Mouse (Mus musculus) ES-Bruce4 (cell line): ENCODE data around the gene Znhit2. TPM values are rescaled to one million over a fixed set of nuclear protein-coding genes. Genes with fewer than 3 reads are reported as not detected.
A peak's percentile ranks its signal among the peaks of the same experiment; 100 is the strongest.

Experiments used
- H3K27ac ChIP-seq: 2 replicates; pipeline ENCODE4 v1.5.1; 2012; ENCODE audit warnings: low read length, inconsistent platforms; ENCODE audit not compliant: insufficient read depth
- H3K27me3 ChIP-seq: 2 replicates; pipeline ENCODE4 v1.6.1; 2012; ENCODE audit warnings: mild to moderate bottlenecking, low read length, inconsistent platforms; ENCODE audit not compliant: control insufficient read depth, poor library complexity, insufficient read depth, severe bottlenecking
- H3K36me3 ChIP-seq: 2 replicates; pipeline ENCODE4 v1.6.1; 2012; ENCODE audit warnings: inconsistent platforms, mild to moderate bottlenecking, low read length, moderate library complexity; ENCODE audit not compliant: control insufficient read depth, poor library complexity, insufficient read depth, severe bottlenecking
- H3K4me1 ChIP-seq: one replicate; pipeline ENCODE4 v1.8.1; 2011; ENCODE audit warnings: low read length; ENCODE audit not compliant: control insufficient read depth, insufficient read depth
- H3K4me3 ChIP-seq: 2 replicates; pipeline ENCODE4 v1.5.1; 2011; ENCODE audit warnings: low read depth, mild to moderate bottlenecking, low read length
- H3K9ac ChIP-seq: 2 replicates; pipeline ENCODE4 v1.6.1; 2012; ENCODE audit warnings: low read depth, mild to moderate bottlenecking, inconsistent platforms; ENCODE audit not compliant: poor library complexity, severe bottlenecking
- H3K9me3 ChIP-seq: replicated peaks from 2 replicates; pipeline ENCODE4 v1.6.1; 2012; ENCODE audit warnings: mild to moderate bottlenecking, low read length, inconsistent platforms; ENCODE audit not compliant: control insufficient read depth, poor library complexity, insufficient read depth, severe bottlenecking
- CTCF ChIP-seq: IDR thresholded peaks from one replicate; pipeline ENCODE4 v1.8.1; 2011; ENCODE audit warnings: low read depth, low read length
- EP300 ChIP-seq: IDR thresholded peaks from 2 replicates; pipeline ENCODE4 v1.6.1; 2011; ENCODE audit warnings: low read depth, low read length; ENCODE audit not compliant: insufficient read depth
- POLR2A ChIP-seq: IDR thresholded peaks from one replicate; pipeline ENCODE4 v1.8.1; 2011; ENCODE audit warnings: low read length; ENCODE audit not compliant: insufficient read depth
- polyA plus RNA-seq: library from polyadenylated mRNA; stranded (reverse); fragments of >200 nt; gene quantifications from 2 replicates; pipeline ENCODE4 v1.2.4, GENCODE M21; 2011; ENCODE audit warnings: low read depth; ENCODE audit not compliant: missing spikeins, insufficient read depth, insufficient read length

The Znhit2 gene
- polyA plus RNA-seq, 1 experiment = 6.5 TPM

DNA sequence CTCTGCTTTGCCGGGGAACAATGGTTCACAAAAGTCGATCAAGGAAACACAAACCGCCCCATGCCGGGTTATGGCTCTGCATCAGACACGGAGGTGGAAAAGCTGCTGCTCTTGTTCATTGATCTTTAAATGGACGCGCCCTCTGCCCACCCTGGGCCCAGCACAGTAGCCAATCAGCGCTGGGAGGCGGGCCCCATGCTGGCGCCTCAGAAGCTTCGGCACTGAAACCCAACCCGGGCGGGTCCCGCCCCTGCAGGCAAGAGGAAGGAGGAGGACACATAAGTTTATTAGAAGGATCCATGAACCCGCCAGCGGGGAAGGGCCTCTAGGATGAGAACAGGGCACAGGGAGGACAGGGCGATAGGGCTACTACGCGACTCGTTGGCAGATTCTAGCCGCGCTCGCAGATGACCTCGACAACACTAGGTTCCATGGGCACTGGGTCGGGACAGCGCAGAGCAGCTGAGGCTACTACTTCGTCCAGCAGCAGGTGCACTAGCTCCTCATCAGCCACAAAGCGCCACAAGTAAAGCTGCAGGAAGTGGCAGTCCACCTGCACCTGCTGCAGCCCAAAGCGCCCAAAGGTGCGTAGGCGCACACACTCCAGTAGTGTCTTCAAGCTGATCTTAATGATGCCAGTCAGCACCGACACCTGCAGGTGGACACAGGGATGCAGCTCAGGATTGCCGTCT lies 6.9 kb downstream of the Znhit2 start, which contains the start of gene Tm7sf2:
Gene Tm7sf2, minus strand, starts transcription at position 650 of the 692 bp plus-strand sequence.
- peak within 1 kb of the TSS; percentile 30; the same call in 1 of the 2 replicates for H3K27ac ChIP-seq
- no peaks in the 10 kb centered on the region for H3K27me3 ChIP-seq
- peak within 1 kb of the TSS; percentile 82 for H3K4me3 ChIP-seq
- H3K9ac ChIP-seq = peak within 1 kb of the TSS; percentile 74
- H3K9me3 ChIP-seq = no peaks in the 10 kb centered on the region
- H3K4me1 ChIP-seq = peaks cover 2% of the 10 kb centered on the region
- H3K36me3 ChIP-seq = no peaks in the 10 kb centered on the region
- TF ChIP-seq EP300 = no peak
- peak; percentile 54 for TF ChIP-seq POLR2A

DNA sequence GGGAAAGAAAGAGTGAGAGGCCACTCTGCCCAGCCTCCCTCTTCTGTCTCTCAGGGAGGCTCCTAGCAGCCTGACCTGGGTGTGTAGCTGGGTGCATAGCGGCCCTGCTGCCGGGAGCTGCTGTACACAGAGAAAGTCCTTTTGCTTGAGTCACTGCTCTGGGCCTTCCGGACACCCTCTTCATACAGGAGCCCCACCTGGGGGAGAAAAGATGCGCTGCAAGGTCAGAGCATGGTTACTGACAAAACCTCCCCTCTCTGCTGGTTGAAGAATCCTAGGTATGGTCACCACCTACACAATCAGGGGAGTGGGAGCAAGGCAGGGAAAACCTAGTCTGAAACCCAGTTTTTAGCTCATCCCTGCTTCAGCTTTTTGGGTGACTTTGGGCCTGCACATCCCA lies 8.0 kb downstream of the Znhit2 start:
- Histone ChIP-seq H3K36me3 (no peaks in the 10 kb centered on the region), H3K9ac (no peak overlapping the region), H3K27me3 (no peaks in the 10 kb centered on the region), H3K9me3 (no peaks in the 10 kb centered on the region), H3K4me1 (peaks cover 2% of the 10 kb centered on the region), H3K27ac (no peak overlapping the region), H3K4me3 (no peak overlapping the region)
- TF ChIP-seq CTCF = no peak
- no peak for TF ChIP-seq EP300

DNA sequence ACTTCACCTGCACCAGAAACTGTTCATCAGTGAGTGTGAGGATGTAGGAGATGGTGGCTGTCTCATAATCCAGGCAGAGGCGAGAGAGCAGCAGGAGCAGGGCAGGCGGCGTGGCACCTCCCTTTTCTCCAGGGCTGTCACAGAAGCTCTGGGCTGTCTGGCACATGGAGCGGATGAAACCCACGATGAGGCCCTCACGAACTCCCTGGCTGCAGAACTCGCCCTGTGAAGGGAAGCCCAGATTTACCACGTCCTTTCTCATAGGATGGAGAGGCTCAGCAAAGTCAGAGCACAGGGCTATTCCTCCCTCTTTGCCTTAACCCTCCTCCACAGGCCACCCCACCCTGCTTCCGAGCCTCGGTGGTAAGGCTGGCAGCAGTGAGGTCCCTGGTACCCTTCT lies 8.9 kb downstream of the Znhit2 start:
- Histone ChIP-seq H3K36me3 (no peaks in the 10 kb centered on the region), H3K4me1 (peaks cover 2% of the 10 kb centered on the region), H3K9ac (no peak overlapping the region), H3K4me3 (no peak overlapping the region), H3K27ac (no peak overlapping the region), H3K27me3 (no peaks in the 10 kb centered on the region), H3K9me3 (no peaks in the 10 kb centered on the region)
- TF ChIP-seq EP300 (no peak), CTCF (no peak), POLR2A (no peak)

DNA sequence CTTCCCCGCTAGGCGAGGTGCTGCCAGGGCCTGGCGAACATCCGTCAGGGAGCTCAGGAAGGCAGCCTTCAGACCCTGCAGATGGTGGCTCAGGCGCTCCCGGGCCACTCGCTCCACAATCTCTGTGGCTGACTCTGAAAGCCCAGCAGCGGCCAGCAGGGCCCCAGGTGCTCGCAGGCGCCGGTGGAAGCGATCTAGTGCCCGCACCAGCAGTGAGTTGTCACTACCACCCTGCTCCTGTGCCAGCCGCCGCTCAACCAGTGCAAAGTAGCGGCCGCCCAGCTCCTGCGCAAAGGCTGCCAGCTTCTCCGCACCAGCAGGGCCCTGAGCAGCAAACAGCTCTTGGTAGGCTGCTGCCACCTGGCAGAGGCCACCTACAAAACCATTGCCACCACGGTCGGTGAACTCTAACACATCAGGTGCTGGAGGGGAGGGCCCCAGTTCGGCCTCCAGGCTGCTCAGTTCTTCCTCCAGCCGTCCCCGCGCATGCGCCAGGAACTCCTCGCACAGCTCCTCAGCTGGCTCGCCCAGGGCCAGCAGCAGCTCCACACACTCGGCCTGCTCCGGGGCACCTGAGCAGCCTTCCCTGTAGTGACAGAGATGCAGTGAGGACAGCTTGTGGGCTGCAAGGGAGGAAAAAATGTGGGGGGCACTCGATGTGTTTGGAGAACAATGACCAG lies 9.7 kb downstream of the Znhit2 start:
- Histone ChIP-seq H3K4me1 (peaks cover 2% of the 10 kb centered on the region), H3K36me3 (no peaks in the 10 kb centered on the region), H3K27ac (no peak overlapping the region), H3K27me3 (no peaks in the 10 kb centered on the region), H3K9ac (peak overlapping the region; percentile 13), H3K9me3 (no peaks in the 10 kb centered on the region), H3K4me3 (peak overlapping the region; percentile 63)
- TF ChIP-seq CTCF = no peak
- TF ChIP-seq POLR2A = peak; percentile 30

DNA sequence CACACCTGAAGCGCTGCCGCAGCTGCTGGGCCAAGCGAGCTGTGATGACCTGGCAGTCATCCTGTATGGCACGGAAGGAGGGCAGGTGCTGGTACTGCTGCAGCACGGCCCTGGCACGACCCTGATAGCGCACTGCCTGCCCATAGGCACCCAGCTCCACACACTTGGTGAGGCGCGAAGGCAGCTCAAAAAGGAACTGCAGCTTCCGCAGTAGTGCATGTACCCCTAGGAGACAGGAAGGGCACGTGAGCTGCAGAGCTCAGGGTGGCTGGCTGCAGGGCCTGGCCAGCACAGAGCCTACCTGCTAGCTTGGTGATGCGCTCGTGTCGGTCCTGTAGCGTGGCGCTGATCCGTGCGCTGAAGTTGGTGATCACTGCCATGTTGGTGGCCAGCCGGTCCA lies 10.3 kb downstream of the Znhit2 start:
- TF ChIP-seq CTCF (no peak), POLR2A (no peak), EP300 (no peak)
- peak overlapping the region; percentile 63 for H3K4me3 ChIP-seq
- H3K27me3 ChIP-seq = no peaks in the 10 kb centered on the region
- no peak overlapping the region for H3K27ac ChIP-seq
- no peaks in the 10 kb centered on the region for H3K36me3 ChIP-seq
- H3K9ac ChIP-seq = peak overlapping the region; percentile 13; the same call in 1 of the 2 replicates
- H3K9me3 ChIP-seq = no peaks in the 10 kb centered on the region
- H3K4me1 ChIP-seq = peaks cover 2% of the 10 kb centered on the region

DNA sequence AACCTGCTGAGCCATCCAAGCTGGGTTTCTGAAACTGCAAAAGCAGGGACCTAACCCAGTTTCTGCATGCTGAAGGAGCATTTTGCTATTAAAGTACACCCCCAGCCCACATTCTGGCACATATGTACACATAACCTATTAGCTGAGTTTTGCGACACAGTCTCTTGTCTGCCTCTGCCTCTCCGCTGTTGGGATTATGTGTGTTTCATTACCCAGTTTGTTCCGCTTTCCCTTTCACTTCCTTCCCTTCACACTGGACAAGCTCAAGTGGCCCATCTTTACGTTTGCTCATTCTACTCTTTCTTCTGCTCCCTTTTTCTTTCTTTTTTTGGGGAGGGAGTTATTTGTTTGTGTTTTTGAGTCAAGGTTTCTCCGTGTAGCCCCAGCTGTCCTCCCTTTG lies 12.9 kb downstream of the Znhit2 start:
- Histone ChIP-seq H3K4me3 (no peak overlapping the region), H3K9me3 (no peaks in the 10 kb centered on the region), H3K27me3 (no peaks in the 10 kb centered on the region), H3K9ac (no peak overlapping the region), H3K36me3 (no peaks in the 10 kb centered on the region), H3K27ac (no peak overlapping the region), H3K4me1 (no peaks in the 10 kb centered on the region)
- TF ChIP-seq EP300 = no peak
- TF ChIP-seq POLR2A = no peak
- TF ChIP-seq CTCF = no peak
